Mouse (Mus musculus) lung, adult 2 months (tissue): ENCODE data around the gene Elovl5.

Source experiments
- CTCF ChIP-seq: fragments of 200-500 bp; IDR thresholded peaks from 2 replicates; pipeline ENCODE4 v1.5.1; 2011; ENCODE audit warnings: mild to moderate bottlenecking, low read length, control low read depth; ENCODE audit not compliant: insufficient read depth
- POLR2A ChIP-seq: fragments of 200-500 bp; IDR thresholded peaks from 2 replicates; pipeline ENCODE4 v1.6.1; 2011; ENCODE audit warnings: low read depth, mild to moderate bottlenecking, control low read depth, low read length, borderline replicate concordance; ENCODE audit errors: extremely low read depth

DNA sequence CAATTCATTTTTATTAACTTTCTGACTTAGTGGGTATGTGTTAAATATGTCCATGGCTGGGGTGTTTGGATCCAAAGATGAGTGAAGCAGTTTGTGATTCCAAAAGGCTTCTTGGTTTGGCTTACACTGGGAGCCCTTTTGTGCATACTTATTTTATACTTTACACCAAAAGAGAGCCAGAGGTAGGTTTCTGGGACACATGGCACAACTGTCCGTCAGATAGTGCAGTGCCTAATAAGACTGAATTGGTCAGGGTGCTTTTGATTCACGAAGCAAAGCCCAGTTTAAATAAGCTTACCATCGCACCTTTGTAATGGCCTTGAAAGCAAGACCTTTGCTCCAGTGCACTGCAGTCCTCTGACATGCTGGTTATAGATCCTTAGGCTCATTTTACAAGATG lies 3.3 kb downstream of the Elovl5 start:
- TF ChIP-seq CTCF (no peak), POLR2A (no peak)
